Mouse (Mus musculus) erythroblast, adult 5-6 weeks (primary cell): Measurements from ENCODE around the gene Iqcj. TPM values are rescaled to one million over a fixed set of nuclear protein-coding genes. Genes with fewer than 3 reads are reported as not detected.

Experiments used
- ATAC-seq: replicated peaks from 2 replicates; pipeline ENCODE4 v1.8.0; 2016; ENCODE audit warnings: moderate number of reproducible peaks, mild to moderate bottlenecking, moderate TSS enrichment, inconsistent platforms; ENCODE audit not compliant: poor library complexity, low FRiP score, severe bottlenecking
- total RNA-seq, 2 experiments: library from RNA; stranded (forward) in 1 of 2; stranded (reverse) in 1 of 2; fragments of 150-400 nt in 1 of 2; fragments of 200-764, 138-1000 nt in 1 of 2; gene quantifications; 2 replicates each; pipeline versions ENCODE4 v1.2.3 to v1.2.4; 2015 to 2017; ENCODE audit warnings: low replicate concordance in 2 of 2

Gene Iqcj
- not detected in 2 replicates for total RNA-seq (2015; ENCODE audit: low replicate concordance)
- total RNA-seq (2017; ENCODE audit: low replicate concordance), result not detected in 2 replicates

GRCm38 (mm10) chr3:67892026-67892705 is at the start of gene Iqcj, which contains the start of gene Iqschfp:
TSS of gene Iqcj (plus strand) at chr3:67892220.
TSS of gene Iqschfp (plus strand) at chr3:67892232.
- no peak for ATAC-seq

DNA sequence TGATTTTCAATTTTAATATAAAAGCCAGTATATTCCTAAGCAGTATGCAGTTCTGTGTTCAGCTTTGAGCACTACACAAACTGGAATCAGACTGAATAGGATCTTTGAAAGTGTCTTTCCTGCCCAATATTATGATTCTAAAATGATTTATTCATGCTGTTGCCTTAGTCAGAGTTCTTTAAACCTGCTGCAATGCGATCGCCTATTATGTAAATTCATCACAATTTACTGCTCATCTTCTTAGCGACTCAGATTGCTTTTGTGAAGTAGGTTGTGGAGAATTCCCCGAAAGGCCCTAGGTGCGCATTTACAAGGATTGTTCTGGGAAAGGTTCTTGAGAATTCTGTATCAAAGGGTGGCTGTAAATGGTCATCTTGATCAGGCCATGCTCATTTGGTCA is 39.6 kb upstream of the Iqcj start:
- no peak for ATAC-seq

GRCm38 (mm10) chr3:67861524-67861923 is 30.5 kb upstream of the Iqcj start:
- ATAC-seq, result no peak

- no peak for ATAC-seq
These were observed 24.5 kb upstream of the Iqcj start for GRCm38 (mm10) chr3:67867420-67868065.

DNA sequence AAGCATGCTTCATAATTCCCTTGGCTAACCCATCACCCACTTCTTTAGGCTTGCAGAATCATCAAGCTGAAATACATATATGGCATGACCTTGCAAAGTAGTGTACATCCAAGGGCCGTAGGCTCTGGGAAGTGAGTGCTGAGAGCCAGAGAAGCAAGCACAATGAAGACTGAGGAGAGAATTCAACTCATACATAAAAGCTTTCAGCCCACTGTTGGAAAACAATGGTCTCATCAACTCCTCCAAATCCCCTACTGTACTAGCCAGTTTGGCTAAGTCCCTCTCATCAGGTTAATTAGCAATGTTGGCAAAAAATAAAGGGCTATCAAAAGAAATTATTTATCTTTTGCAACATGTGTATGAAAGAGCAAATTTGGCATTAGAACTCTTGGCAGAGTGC is 22.6 kb upstream of the Iqcj start:
- no peak for ATAC-seq

GRCm38 (mm10) chr3:67877253-67877652 is 14.8 kb upstream of the Iqcj start:
- no peak for ATAC-seq

- ATAC-seq, result no peak
These were observed 7.7 kb upstream of the Iqcj start for GRCm38 (mm10) chr3:67884335-67884734.

- no peak for ATAC-seq
These were observed 5.8 kb upstream of the Iqcj start for GRCm38 (mm10) chr3:67886176-67886575.

- no peak for ATAC-seq
These were observed 4.8 kb upstream of the Iqcj start for GRCm38 (mm10) chr3:67887251-67887650.

GRCm38 (mm10) chr3:67892768-67893167 is 748 bp downstream of the Iqcj start:
- no peak for ATAC-seq

DNA sequence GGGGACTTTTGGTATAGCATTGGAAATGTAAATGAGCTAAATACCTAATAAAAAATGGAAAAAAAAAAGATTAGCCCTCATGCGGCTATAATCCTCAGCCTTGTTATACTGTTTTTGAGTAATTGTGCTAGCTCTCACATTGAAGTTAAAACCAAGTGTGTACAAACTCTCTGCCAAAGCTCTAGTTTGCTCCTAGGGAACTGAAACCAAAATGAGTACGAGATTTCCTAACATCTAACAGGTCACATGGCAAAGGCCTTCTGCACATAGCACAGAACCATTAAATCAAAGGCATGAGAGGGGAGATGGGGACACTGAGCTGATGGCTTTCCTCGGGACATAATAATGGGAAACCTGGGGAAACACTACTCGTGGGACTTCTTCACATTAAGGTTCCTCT is 10.5 kb downstream of the Iqcj start:
- ATAC-seq, result no peak

GRCm38 (mm10) chr3:67908586-67908985 is 16.6 kb downstream of the Iqcj start:
- ATAC-seq, result no peak

GRCm38 (mm10) chr3:67918098-67918497 is 26.1 kb downstream of the Iqcj start:
- no peak for ATAC-seq

DNA sequence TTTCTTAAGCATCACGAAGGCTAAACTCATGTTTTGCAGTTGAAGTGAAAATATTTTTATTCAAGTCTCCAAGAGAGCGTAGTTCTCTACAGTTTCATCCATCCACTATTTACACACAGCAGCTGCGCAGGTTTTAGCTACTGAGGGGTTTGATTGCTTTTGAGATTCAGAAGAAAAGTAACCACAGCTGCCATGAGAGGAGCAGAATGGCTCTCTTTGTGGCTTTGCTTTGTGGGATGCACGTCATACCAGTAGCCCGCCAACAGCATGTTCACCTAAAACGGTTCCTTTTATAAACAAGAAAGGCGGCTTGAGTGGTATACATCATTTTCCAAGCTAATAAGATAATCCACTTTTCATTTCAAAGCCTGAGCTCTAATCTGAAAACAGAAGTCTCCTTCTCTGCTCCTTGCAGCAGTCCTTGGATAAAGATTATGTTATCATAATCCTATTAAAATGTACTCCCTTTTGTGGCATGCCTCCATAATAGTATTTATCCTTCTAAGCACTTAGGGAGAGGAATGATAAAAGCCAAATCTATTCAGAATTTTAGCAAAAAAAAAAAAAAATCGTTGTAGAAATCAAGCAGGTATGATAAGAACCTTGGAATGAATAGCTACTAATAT is 26.7 kb downstream of the Iqcj start:
- ATAC-seq, result no peak

- no peak for ATAC-seq
These were observed 31.1 kb downstream of the Iqcj start for GRCm38 (mm10) chr3:67923095-67923494.

DNA sequence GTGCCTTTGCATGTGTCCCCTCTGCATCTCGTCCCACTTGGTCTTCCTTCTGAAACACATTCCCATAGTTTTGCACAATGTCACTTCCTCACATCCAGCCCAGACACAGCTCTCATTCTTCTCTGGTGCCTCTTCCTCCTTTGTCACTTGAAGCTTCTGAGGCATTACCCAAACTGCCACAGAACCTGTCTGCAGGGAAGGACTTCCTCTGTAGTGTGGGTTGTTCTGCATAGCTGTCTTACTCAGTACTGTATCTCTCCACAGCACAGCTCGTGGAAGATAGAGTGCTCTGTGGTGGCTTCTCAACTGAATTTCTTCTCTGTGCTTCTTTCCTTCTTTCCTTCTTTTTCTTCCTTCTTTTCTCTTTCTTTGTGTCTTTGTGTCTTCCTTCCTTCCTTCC is 33.4 kb downstream of the Iqcj start:
- ATAC-seq, result no peak

DNA sequence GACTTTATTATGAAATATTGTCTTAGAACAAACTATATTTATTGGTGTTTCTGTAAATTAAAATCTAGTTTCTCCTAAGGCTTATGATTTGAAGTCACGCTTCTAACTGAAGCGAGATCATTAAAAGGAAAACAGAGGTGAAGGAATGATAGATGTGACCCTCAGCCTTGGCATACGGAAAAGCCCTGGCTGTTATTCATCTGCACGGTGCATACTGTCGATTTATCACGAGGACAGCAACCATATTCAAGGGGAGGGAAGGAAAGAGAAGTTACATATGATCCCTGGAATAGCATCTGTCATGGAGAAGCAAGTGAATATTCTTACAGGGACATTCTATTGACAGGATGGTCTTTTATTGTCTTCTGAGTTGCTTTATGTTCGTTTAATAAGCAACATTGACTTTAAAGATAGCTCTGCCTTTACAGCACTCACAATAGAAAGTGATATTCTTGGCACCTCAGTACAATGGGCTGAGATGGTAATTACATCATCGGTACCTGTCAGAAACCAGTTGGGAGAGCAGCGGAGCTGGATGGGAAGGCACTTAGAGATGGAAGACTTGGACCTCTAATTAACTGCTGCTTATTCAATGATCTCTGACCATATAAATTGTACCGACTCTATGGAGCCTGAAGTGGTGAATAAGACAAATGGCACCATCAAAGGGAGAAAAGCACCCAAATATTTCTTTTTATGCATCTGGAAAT is 38.6 kb downstream of the Iqcj start:
- no peak for ATAC-seq

- ATAC-seq, result no peak
These were observed 39.2 kb downstream of the Iqcj start for GRCm38 (mm10) chr3:67931181-67931580.

- ATAC-seq, result no peak
These were observed 39.9 kb downstream of the Iqcj start for GRCm38 (mm10) chr3:67931914-67932313.

DNA sequence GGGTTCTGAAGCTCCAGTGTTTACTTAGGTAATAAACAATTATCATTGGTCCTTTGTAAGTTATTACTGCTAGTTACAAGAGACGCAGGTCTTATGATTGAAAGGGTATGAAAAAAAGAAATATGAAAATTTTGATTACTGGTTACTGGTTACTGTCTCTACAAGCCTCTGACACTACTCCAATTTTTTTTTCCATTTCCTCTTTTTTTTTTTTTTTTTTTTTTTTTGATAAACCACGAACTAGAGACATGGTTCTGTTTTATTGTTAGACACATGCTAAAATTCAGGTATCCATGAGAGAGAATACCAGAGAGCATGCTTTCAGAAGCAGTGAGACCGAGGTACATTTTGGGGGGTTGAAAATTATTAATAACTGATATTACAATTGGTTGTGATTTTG is 43.8 kb downstream of the Iqcj start:
- no peak for ATAC-seq
